Mouse (Mus musculus) testis, adult 2 months (tissue): ENCODE data around the gene Nkiras2. TPM values are rescaled to one million over a fixed set of nuclear protein-coding genes. Genes with fewer than 3 reads are reported as not detected.

Experiments
- H3K27ac ChIP-seq: fragments of 200-500 bp; 2 replicates; pipeline ENCODE4 v1.5.1; 2012; ENCODE audit warnings: low read depth, low read length; ENCODE audit not compliant: control insufficient read depth, insufficient read depth
- H3K27me3 ChIP-seq: fragments of 200-500 bp; 2 replicates; pipeline ENCODE4 v1.6.1; 2012; ENCODE audit warnings: mild to moderate bottlenecking, low read length, moderate library complexity; ENCODE audit not compliant: control insufficient read depth, insufficient read depth
- H3K36me3 ChIP-seq: fragments of 200-500 bp; 2 replicates; pipeline ENCODE4 v1.6.1; 2012; ENCODE audit warnings: mild to moderate bottlenecking, low read length; ENCODE audit not compliant: control insufficient read depth, insufficient read depth
- H3K4me1 ChIP-seq: fragments of 200-500 bp; 2 replicates; pipeline ENCODE4 v1.6.1; 2012; ENCODE audit warnings: low read length; ENCODE audit not compliant: control insufficient read depth, insufficient read depth
- H3K4me3 ChIP-seq: fragments of 200-500 bp; 2 replicates; pipeline ENCODE4 v1.5.1; 2012; ENCODE audit warnings: low read depth, mild to moderate bottlenecking, low read length, moderate library complexity, mixed read lengths; ENCODE audit not compliant: control insufficient read depth
- CTCF ChIP-seq: fragments of 200-500 bp; IDR thresholded peaks from 2 replicates; pipeline ENCODE4 v1.5.1; 2012; ENCODE audit warnings: low read depth, mild to moderate bottlenecking, inconsistent platforms, low read length, moderate library complexity; ENCODE audit not compliant: control insufficient read depth, insufficient read depth, insufficient replicate concordance
- POLR2A ChIP-seq: fragments of 200-500 bp; IDR thresholded peaks from 2 replicates; pipeline ENCODE4 v1.6.1; 2012; ENCODE audit warnings: low read depth, mild to moderate bottlenecking, inconsistent platforms, low read length, moderate library complexity; ENCODE audit not compliant: control insufficient read depth
- polyA plus RNA-seq: library from polyadenylated mRNA; depleted of rRNA; stranded (reverse); fragments of >200 nt; gene quantifications from 2 replicates; pipeline ENCODE4 v1.2.3, GENCODE M21; 2012; rRNA removed

Nkiras2 gene
- polyA plus RNA-seq, result 245 and 266 TPM in 2 replicates

GRCm38 (mm10) chr11:100618761-100619484 lies at the start of gene Nkiras2:
Gene Nkiras2, plus strand, starts transcription at chr11:100619244.
- Histone ChIP-seq H3K4me1 (no peaks in the 10 kb centered on the region; the same call in none of the 2 replicates), H3K27ac (peak within 1 kb of the TSS; percentile 92), H3K27me3 (no peaks in the 10 kb centered on the region), H3K36me3 (no peaks in the 10 kb centered on the region), H3K4me3 (peak within 1 kb of the TSS; percentile 100)
- TF ChIP-seq CTCF (0 out of 2 replicates have a peak, but pooled peaks have one; percentile 1), POLR2A (no peak)

- Histone ChIP-seq H3K27me3 (no peaks in the 10 kb centered on the region), H3K36me3 (no peaks in the 10 kb centered on the region), H3K27ac (no peak overlapping the region), H3K4me1 (peaks cover 3% of the 10 kb centered on the region), H3K4me3 (no peak overlapping the region)
- TF ChIP-seq POLR2A (no peak), CTCF (no peak)
Observed at GRCm38 (mm10) chr11:100569789-100570188, 49.3 kb upstream of the Nkiras2 start.

GRCm38 (mm10) chr11:100570430-100571201 lies 48.4 kb upstream of the Nkiras2 start:
- Histone ChIP-seq H3K36me3 (no peaks in the 10 kb centered on the region), H3K4me1 (peaks cover 11% of the 10 kb centered on the region), H3K27me3 (no peaks in the 10 kb centered on the region), H3K4me3 (no peak overlapping the region), H3K27ac (no peak overlapping the region)
- no peak for TF ChIP-seq POLR2A
- peak; percentile 62; the same call in 1 of the 2 replicates for TF ChIP-seq CTCF

GRCm38 (mm10) chr11:100571202-100571567 lies 47.9 kb upstream of the Nkiras2 start:
- Histone ChIP-seq H3K36me3 (no peaks in the 10 kb centered on the region), H3K4me1 (peaks cover 12% of the 10 kb centered on the region), H3K27ac (no peak overlapping the region), H3K27me3 (no peaks in the 10 kb centered on the region), H3K4me3 (no peak overlapping the region)
- no peak for TF ChIP-seq CTCF

- Histone ChIP-seq H3K27me3 (no peaks in the 10 kb centered on the region), H3K4me1 (peaks cover 12% of the 10 kb centered on the region), H3K4me3 (no peak overlapping the region), H3K36me3 (no peaks in the 10 kb centered on the region), H3K27ac (no peak overlapping the region)
- TF ChIP-seq POLR2A (no peak), CTCF (no peak)
Observed at GRCm38 (mm10) chr11:100574188-100574587, 44.9 kb upstream of the Nkiras2 start.

GRCm38 (mm10) chr11:100574708-100575483 lies 44.1 kb upstream of the Nkiras2 start, which contains the start of gene Cnp:
Gene Cnp, plus strand, starts transcription at chr11:100574904.
- peak within 1 kb of the TSS; percentile 25 for H3K27ac ChIP-seq
- no peaks in the 10 kb centered on the region for H3K27me3 ChIP-seq
- peak within 1 kb of the TSS; percentile 69 for H3K4me3 ChIP-seq
- H3K4me1 ChIP-seq, result peaks cover 12% of the 10 kb centered on the region
- TF ChIP-seq POLR2A (no peak; the same call in 1 of the 2 replicates), CTCF (no peak)
- no peaks in the 10 kb centered on the region for H3K36me3 ChIP-seq

GRCm38 (mm10) chr11:100575484-100575855 lies 43.6 kb upstream of the Nkiras2 start:
- Histone ChIP-seq H3K27ac (no peak overlapping the region), H3K4me1 (peaks cover 12% of the 10 kb centered on the region), H3K27me3 (no peaks in the 10 kb centered on the region), H3K4me3 (no peak overlapping the region), H3K36me3 (no peaks in the 10 kb centered on the region)
- TF ChIP-seq POLR2A, result no peak
